Mouse (Mus musculus) liver, embryonic 14.5 days (tissue): ENCODE measurements around the gene Trp53tg5.

Experiments
- CTCF ChIP-seq: IDR thresholded peaks from 2 replicates; pipeline ENCODE4 v1.5.1; 2016; ENCODE audit warnings: antibody characterized with exemption, low read depth, control low read depth
- EP300 ChIP-seq: IDR thresholded peaks from 2 replicates; pipeline ENCODE4 v1.6.1; 2016; ENCODE audit warnings: antibody characterized with exemption, low read depth

DNA sequence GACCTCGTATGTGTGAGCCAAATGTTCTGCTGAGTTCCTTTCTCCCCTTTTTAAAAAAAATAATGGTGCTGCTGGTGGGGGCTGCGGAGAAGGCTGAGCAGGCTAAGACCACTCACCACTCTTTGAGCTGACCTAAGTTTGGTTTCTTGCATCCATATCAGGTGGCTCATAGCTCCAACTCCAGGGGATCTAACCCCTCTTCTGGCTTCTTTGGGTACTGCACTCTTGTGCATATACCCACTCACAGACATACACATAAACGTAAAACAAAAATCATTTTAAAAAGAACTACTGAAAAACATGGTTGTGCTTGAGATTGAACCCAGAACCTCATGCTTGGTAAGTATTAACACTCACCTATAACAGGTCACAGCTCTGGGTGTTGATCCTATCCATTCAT is 31.4 kb upstream of the Trp53tg5 start:
- TF ChIP-seq EP300 (no peak), CTCF (0 out of 2 replicates have a peak, but pooled peaks have one; percentile 5)
